Mouse (Mus musculus): Measurements from ENCODE around the gene Dnm2. TPM values are rescaled to one million over a fixed set of nuclear protein-coding genes. Genes with fewer than 3 reads are reported as not detected.

Gene Dnm2
- polyA plus RNA-seq, 1 experiment from 2014 or later, result 76.0 TPM

- Histone ChIP-seq H3K9me3 (ENCODE audit: control insufficient read depth, low read length) (no peaks in the 10 kb centered on the region), H3K27ac (replicated peaks) (no peak overlapping the region), H3K4me3 (ENCODE audit: low read depth, low read length) (no peak overlapping the region), H3K27me3 (ENCODE audit: control insufficient read depth, insufficient read depth, low read length) (no peaks in the 10 kb centered on the region), H3K36me3 (ENCODE audit: control insufficient read depth, insufficient read depth, low read length) (no peaks in the 10 kb centered on the region), H3K4me1 (replicated peaks; ENCODE audit: control insufficient read depth, insufficient read depth) (no peaks in the 10 kb centered on the region), H3K9ac (ENCODE audit: low read length) (no peak overlapping the region), H3K4me2 (replicated peaks; ENCODE audit: low read depth) (no peak overlapping the region)
- TF ChIP-seq CTCF (IDR thresholded peaks at IDR 0.05; ENCODE audit: low read depth), result no peak
- no peak for TF ChIP-seq EP300 (optimal IDR thresholded peaks at IDR 0.05)
- WGBS, result 84% methylated on average over 7 of the region's 7 CpGs
- no peak for ATAC-seq (ENCODE audit: low FRiP score, low TSS enrichment)
- no peak for DNase-seq (ENCODE audit: low spot score)
Measured at GRCm38 (mm10) chr9:21432066-21432465, 7.4 kb downstream of the Dnm2 start.

GRCm38 (mm10) chr9:21433766-21434165 lies 9.1 kb downstream of the Dnm2 start:
- 0 out of 2 replicates have a peak, but pooled peaks cover 2% of the 10 kb centered on the region for H3K4me1 ChIP-seq (replicated peaks; ENCODE audit: control insufficient read depth, insufficient read depth)
- 83% methylated on average over 8 of the region's 8 CpGs for WGBS
- no peak overlapping the region for H3K9ac ChIP-seq (ENCODE audit: low read length)
- no peak overlapping the region for H3K27ac ChIP-seq (replicated peaks)
- no peak overlapping the region for H3K4me3 ChIP-seq (ENCODE audit: low read depth, low read length)
- no peak overlapping the region for H3K4me2 ChIP-seq (replicated peaks; ENCODE audit: low read depth)
- H3K27me3 ChIP-seq (ENCODE audit: control insufficient read depth, insufficient read depth, low read length), result no peaks in the 10 kb centered on the region
- ATAC-seq (ENCODE audit: low FRiP score, low TSS enrichment) (no peak), DNase-seq (ENCODE audit: low spot score) (no peak)
- no peaks in the 10 kb centered on the region for H3K9me3 ChIP-seq (ENCODE audit: control insufficient read depth, low read length)
- no peaks in the 10 kb centered on the region for H3K36me3 ChIP-seq (ENCODE audit: control insufficient read depth, insufficient read depth, low read length)
- TF ChIP-seq CTCF (IDR thresholded peaks at IDR 0.05; ENCODE audit: low read depth), result peak; percentile 23; the same call in 1 of the 2 replicates
- TF ChIP-seq EP300 (optimal IDR thresholded peaks at IDR 0.05), result no peak

GRCm38 (mm10) chr9:21434410-21434809 lies 9.7 kb downstream of the Dnm2 start:
- Histone ChIP-seq H3K9ac (ENCODE audit: low read length) (no peak overlapping the region), H3K4me1 (replicated peaks; ENCODE audit: control insufficient read depth, insufficient read depth) (0 out of 2 replicates have a peak, but pooled peaks cover 2% of the 10 kb centered on the region), H3K4me3 (ENCODE audit: low read depth, low read length) (no peak overlapping the region), H3K27ac (replicated peaks) (no peak overlapping the region), H3K27me3 (ENCODE audit: control insufficient read depth, insufficient read depth, low read length) (no peaks in the 10 kb centered on the region), H3K4me2 (replicated peaks; ENCODE audit: low read depth) (no peak overlapping the region), H3K36me3 (ENCODE audit: control insufficient read depth, insufficient read depth, low read length) (no peaks in the 10 kb centered on the region), H3K9me3 (ENCODE audit: control insufficient read depth, low read length) (no peaks in the 10 kb centered on the region)
- 85% methylated on average over 2 of the region's 2 CpGs for WGBS
- no peak for DNase-seq (ENCODE audit: low spot score)
- TF ChIP-seq EP300 (optimal IDR thresholded peaks at IDR 0.05) (no peak), CTCF (IDR thresholded peaks at IDR 0.05; ENCODE audit: low read depth) (no peak)
- no peak for ATAC-seq (ENCODE audit: low FRiP score, low TSS enrichment)

GRCm38 (mm10) chr9:21435777-21436635 lies 11.3 kb downstream of the Dnm2 start:
- 61% methylated on average over 7 of the region's 7 CpGs for WGBS
- Histone ChIP-seq H3K4me1 (replicated peaks; ENCODE audit: control insufficient read depth, insufficient read depth) (0 out of 2 replicates have a peak, but pooled peaks cover 2% of the 10 kb centered on the region), H3K4me2 (replicated peaks; ENCODE audit: low read depth) (no peak overlapping the region), H3K4me3 (ENCODE audit: low read depth, low read length) (no peak overlapping the region), H3K9me3 (ENCODE audit: control insufficient read depth, low read length) (no peaks in the 10 kb centered on the region), H3K27me3 (ENCODE audit: control insufficient read depth, insufficient read depth, low read length) (no peaks in the 10 kb centered on the region), H3K9ac (ENCODE audit: low read length) (peak overlapping the region; percentile 3; the same call in 1 of the 2 replicates), H3K36me3 (ENCODE audit: control insufficient read depth, insufficient read depth, low read length) (no peaks in the 10 kb centered on the region), H3K27ac (replicated peaks) (peak overlapping the region; percentile 56)
- ATAC-seq (ENCODE audit: low FRiP score, low TSS enrichment) (peak; percentile 27; the same call in 1 of the 2 replicates), DNase-seq (ENCODE audit: low spot score) (peak; percentile 54)
- TF ChIP-seq CTCF (IDR thresholded peaks at IDR 0.05; ENCODE audit: low read depth) (no peak), EP300 (optimal IDR thresholded peaks at IDR 0.05) (no peak)

GRCm38 (mm10) chr9:21437577-21437976 lies 12.9 kb downstream of the Dnm2 start:
- Histone ChIP-seq H3K27ac (replicated peaks) (0 out of 2 replicates have a peak overlapping the region, but pooled peaks have one; percentile 24), H3K4me3 (ENCODE audit: low read depth, low read length) (no peak overlapping the region), H3K4me1 (replicated peaks; ENCODE audit: control insufficient read depth, insufficient read depth) (0 out of 2 replicates have a peak, but pooled peaks cover 2% of the 10 kb centered on the region), H3K9me3 (ENCODE audit: control insufficient read depth, low read length) (no peaks in the 10 kb centered on the region), H3K9ac (ENCODE audit: low read length) (no peak overlapping the region), H3K36me3 (ENCODE audit: control insufficient read depth, insufficient read depth, low read length) (no peaks in the 10 kb centered on the region), H3K27me3 (ENCODE audit: control insufficient read depth, insufficient read depth, low read length) (no peaks in the 10 kb centered on the region), H3K4me2 (replicated peaks; ENCODE audit: low read depth) (no peak overlapping the region)
- no peak for TF ChIP-seq EP300 (optimal IDR thresholded peaks at IDR 0.05)
- no peak for TF ChIP-seq CTCF (IDR thresholded peaks at IDR 0.05; ENCODE audit: low read depth)
- no peak for ATAC-seq (ENCODE audit: low FRiP score, low TSS enrichment)
- DNase-seq (ENCODE audit: low spot score), result no peak
- WGBS, result 95% methylated on average over 6 of the region's 6 CpGs

GRCm38 (mm10) chr9:21438219-21438618 lies 13.5 kb downstream of the Dnm2 start:
- ATAC-seq (ENCODE audit: low FRiP score, low TSS enrichment), result no peak

More at GRCm38 (mm10) chr9:21438219-21438618, 13.5 kb downstream of the Dnm2 start:
- no peak for TF ChIP-seq EP300 (optimal IDR thresholded peaks at IDR 0.05)
- no peak overlapping the region for H3K9ac ChIP-seq (ENCODE audit: low read length)
- DNase-seq (ENCODE audit: low spot score), result no peak
- H3K27ac ChIP-seq (replicated peaks), result 0 out of 2 replicates have a peak overlapping the region, but pooled peaks have one; percentile 24
- 0 out of 2 replicates have a peak, but pooled peaks cover 2% of the 10 kb centered on the region for H3K4me1 ChIP-seq (replicated peaks; ENCODE audit: control insufficient read depth, insufficient read depth)
- no peaks in the 10 kb centered on the region for H3K36me3 ChIP-seq (ENCODE audit: control insufficient read depth, insufficient read depth, low read length)
- WGBS, result 49% methylated on average over 3 of the region's 3 CpGs
- H3K4me2 ChIP-seq (replicated peaks; ENCODE audit: low read depth), result no peak overlapping the region
- no peak overlapping the region for H3K4me3 ChIP-seq (ENCODE audit: low read depth, low read length)
- no peaks in the 10 kb centered on the region for H3K9me3 ChIP-seq (ENCODE audit: control insufficient read depth, low read length)
- H3K27me3 ChIP-seq (ENCODE audit: control insufficient read depth, insufficient read depth, low read length), result no peaks in the 10 kb centered on the region

Measured in stomach, postnatal 0 days (tissue).